Mouse (Mus musculus): ENCODE measurements around the gene Rexo1. TPM values are rescaled to one million over a fixed set of nuclear protein-coding genes. Genes with fewer than 3 reads are reported as not detected.
"Not testable (repeated sequence)": the region's sequence is repeated elsewhere in the genome, so short reads cannot be mapped to it uniquely, and the experiment has no call there.

Rexo1 gene
- 25.8 and 27.1 TPM in 2 replicates for polyA plus RNA-seq (2015; fragmentation: Nextera tagmentation; extraction: Ambion mirVana)

DNA sequence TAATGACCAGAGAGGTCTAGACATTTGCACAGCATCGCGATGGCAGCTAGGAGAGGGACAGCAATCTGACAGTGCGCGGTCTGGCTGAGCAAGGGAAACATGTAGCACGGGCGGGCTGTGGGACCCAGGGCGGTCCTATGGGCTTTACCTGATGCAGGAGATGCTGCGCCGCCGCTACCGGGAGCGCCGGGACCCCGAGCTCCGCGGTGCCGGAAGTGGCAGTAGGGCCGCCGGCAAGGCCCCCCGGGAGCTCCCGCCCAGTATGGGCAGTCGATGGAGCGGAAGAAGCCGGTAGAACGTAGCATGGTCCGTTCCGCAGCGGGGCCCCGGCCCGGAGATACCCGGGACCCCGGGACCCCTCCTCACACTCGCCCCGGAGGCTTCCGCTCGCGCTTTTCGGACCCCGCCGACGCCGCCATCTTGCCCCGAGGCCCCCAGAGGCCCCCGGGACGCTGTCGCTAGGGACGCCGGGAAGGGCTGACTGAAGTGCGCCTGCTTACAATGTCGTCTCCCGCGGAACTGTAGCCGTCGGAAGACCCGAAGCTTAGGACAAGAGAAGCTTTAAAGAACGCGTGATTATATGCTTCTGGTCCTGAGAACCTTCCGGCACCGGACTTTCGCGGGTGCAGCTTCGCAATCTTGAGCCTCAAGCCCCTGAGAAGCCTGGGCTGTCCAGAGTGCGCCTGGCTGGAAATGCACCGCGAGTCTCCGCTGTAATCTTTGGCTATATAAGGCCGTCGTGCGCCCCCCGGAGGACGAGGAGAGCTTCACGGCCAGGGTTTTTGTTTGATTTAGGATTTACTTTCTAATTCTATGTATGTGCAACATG, at the start of gene Rexo1:
Rexo1 (minus strand) TSS at position 445 of the 829 bp plus-strand sequence.
- under 1% methylated on average over 72 of the region's 72 CpGs for WGBS
- Histone ChIP-seq H3K4me3 (replicated peaks) (peak within 1 kb of the TSS; percentile 99), H3K9me3 (replicated peaks) (no peaks in the 10 kb centered on the region), H3K4me1 (peaks cover 52% of the 10 kb centered on the region), H3K4me2 (replicated peaks) (peak within 1 kb of the TSS; percentile 81), H3K27me3 (no peaks in the 10 kb centered on the region), H3K36me3 (0 out of 2 replicates have a peak, but pooled peaks cover 4% of the 10 kb centered on the region), H3K27ac (replicated peaks) (peak within 1 kb of the TSS; percentile 95), H3K9ac (peak within 1 kb of the TSS; percentile 99)
- ATAC-seq (ENCODE audit: insufficient number of reproducible peaks, low FRiP score, low TSS enrichment, low read depth), result peak; percentile 90

DNA sequence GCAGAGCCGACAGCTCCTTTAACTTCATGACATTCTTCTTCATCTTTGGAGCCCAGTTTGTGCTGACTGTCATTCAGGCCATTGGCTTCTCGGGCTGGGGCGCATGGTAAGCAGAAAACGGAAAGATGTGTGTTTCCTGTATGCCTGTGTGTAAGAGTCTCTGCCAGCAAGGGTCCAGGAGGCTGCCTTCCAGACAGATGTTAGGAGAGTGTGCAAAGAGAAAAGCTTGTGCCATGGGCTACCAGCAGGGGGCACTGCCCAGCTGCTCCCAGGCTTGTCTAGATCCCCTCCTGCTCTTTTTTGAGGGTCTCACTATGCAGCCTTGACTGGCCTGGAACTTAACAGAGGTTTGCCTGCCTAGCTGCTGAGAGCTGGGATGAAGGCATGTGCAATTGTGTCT, 49.7 kb upstream of the Rexo1 start:
- Histone ChIP-seq H3K36me3 (peaks cover 93% of the 10 kb centered on the region), H3K9me3 (replicated peaks) (no peaks in the 10 kb centered on the region), H3K4me3 (replicated peaks) (no peak overlapping the region), H3K4me1 (0 out of 2 replicates have a peak, but pooled peaks cover 7% of the 10 kb centered on the region), H3K27ac (replicated peaks) (no peak overlapping the region), H3K27me3 (no peaks in the 10 kb centered on the region), H3K9ac (no peak overlapping the region), H3K4me2 (replicated peaks) (no peak overlapping the region)
- ATAC-seq (ENCODE audit: insufficient number of reproducible peaks, low FRiP score, low TSS enrichment, low read depth), result 0 out of 2 replicates have a peak, but pooled peaks have one; percentile 9
- WGBS, result 59% methylated on average over 4 of the region's 4 CpGs

DNA sequence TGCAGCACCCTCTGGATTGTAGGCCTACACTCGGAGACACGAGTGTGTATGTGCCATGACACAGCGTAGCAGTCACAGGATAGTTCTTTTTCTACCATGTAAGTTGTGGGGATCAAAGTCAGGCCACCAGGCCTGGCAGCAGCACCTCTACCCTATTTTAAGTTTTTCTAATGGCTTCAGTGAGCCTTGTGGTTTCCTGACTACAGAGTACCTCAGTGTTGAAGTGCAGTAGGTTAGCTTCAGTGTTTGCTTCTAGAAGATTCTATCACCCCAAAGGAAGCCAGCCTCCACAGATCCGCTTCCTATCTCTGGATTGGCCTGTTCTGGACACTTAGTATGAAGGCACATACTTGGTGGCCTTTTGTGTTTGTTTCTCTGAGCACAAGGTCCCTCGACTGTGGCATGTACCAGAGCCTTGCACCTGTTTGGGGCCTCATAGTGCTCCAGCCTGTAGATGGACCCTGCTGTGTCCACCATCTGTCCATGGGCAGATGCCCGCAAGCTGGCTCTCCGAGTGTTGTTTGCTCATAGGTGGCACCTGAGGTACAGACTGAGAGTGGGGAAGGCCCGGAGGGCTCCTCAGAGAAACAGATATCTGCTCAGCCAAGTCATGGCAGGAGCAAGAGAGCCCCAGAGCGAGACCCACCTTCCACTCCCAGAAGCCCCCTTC, 48.9 kb upstream of the Rexo1 start:
- 0 out of 2 replicates have a peak, but pooled peaks cover 8% of the 10 kb centered on the region for H3K4me1 ChIP-seq
- peaks cover 88% of the 10 kb centered on the region for H3K36me3 ChIP-seq
- no peak for ATAC-seq (ENCODE audit: insufficient number of reproducible peaks, low FRiP score, low TSS enrichment, low read depth)
- H3K4me3 ChIP-seq (replicated peaks), result no peak overlapping the region
- H3K27ac ChIP-seq (replicated peaks), result no peak overlapping the region
- H3K4me2 ChIP-seq (replicated peaks), result no peak overlapping the region
- 88% methylated on average over 9 of the region's 9 CpGs for WGBS
- no peak overlapping the region for H3K9ac ChIP-seq
- no peaks in the 10 kb centered on the region for H3K9me3 ChIP-seq (replicated peaks)
- no peaks in the 10 kb centered on the region for H3K27me3 ChIP-seq

DNA sequence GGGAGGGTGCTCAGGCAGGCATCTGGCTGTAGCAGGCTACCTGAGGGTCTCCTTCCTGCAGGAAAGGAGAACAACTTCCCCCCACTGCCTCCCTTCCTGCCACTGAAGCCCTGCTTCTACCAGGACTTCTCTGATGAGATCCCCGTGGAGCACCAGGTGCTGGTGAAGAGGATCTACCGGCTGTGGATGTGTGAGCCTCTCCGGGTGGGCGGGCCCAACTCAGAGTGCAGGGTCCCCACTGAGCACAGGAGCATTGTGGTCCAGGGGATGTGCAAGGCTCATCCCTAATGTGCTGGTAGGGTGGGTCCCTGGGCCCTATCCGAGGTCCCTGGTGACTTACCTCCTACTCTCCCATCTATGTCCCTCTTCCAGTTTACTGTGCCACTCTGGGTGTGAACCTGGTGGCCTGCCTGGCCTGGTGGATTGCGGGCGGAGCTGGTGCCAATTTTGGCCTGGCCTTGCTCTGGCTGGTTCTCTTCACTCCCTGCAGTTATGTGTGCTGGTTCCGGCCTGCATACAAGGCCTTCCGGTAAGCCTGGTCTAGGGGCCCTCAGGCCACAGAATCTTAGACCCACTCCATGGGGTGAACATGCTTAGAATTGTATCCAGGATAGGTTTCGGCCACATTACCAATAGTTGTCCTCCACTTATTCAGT, 48.0 kb upstream of the Rexo1 start:
- H3K4me1 ChIP-seq, result peaks cover 11% of the 10 kb centered on the region
- peaks cover 79% of the 10 kb centered on the region for H3K36me3 ChIP-seq
- no peak overlapping the region for H3K9ac ChIP-seq
- H3K4me3 ChIP-seq (replicated peaks), result no peak overlapping the region
- 89% methylated on average over 10 of the region's 10 CpGs for WGBS
- no peak overlapping the region for H3K27ac ChIP-seq (replicated peaks)
- no peaks in the 10 kb centered on the region for H3K27me3 ChIP-seq
- no peak overlapping the region for H3K4me2 ChIP-seq (replicated peaks)
- no peak for ATAC-seq (ENCODE audit: insufficient number of reproducible peaks, low FRiP score, low TSS enrichment, low read depth)
- H3K9me3 ChIP-seq (replicated peaks), result no peaks in the 10 kb centered on the region

DNA sequence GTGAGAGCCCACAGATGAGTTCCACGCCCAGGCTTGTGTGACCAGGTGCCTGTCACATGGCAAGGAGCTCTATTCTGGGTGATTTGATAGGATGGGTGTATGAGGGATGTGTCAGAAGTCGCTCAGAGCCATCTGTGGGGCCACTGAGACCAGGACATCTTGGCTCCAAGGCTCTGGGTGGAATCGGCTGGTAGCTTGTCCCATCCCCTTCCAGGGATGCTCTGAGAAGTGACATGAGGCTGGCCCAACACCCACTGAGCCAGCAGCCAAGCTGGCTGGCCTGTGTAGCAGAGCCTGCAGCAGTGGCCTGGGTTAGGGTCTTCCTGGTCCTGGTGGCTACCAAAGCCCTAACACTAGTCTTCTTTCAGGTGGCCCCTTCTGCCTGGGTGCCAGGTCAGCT, 47.1 kb upstream of the Rexo1 start:
- H3K27me3 ChIP-seq, result no peaks in the 10 kb centered on the region
- no peaks in the 10 kb centered on the region for H3K9me3 ChIP-seq (replicated peaks)
- H3K4me3 ChIP-seq (replicated peaks), result no peak overlapping the region
- H3K4me2 ChIP-seq (replicated peaks), result no peak overlapping the region
- H3K27ac ChIP-seq (replicated peaks), result no peak overlapping the region
- no peak overlapping the region for H3K9ac ChIP-seq
- peaks cover 21% of the 10 kb centered on the region for H3K4me1 ChIP-seq
- H3K36me3 ChIP-seq, result peaks cover 70% of the 10 kb centered on the region
- ATAC-seq (ENCODE audit: insufficient number of reproducible peaks, low FRiP score, low TSS enrichment, low read depth), result no peak
- 86% methylated on average over 3 of the region's 3 CpGs for WGBS

DNA sequence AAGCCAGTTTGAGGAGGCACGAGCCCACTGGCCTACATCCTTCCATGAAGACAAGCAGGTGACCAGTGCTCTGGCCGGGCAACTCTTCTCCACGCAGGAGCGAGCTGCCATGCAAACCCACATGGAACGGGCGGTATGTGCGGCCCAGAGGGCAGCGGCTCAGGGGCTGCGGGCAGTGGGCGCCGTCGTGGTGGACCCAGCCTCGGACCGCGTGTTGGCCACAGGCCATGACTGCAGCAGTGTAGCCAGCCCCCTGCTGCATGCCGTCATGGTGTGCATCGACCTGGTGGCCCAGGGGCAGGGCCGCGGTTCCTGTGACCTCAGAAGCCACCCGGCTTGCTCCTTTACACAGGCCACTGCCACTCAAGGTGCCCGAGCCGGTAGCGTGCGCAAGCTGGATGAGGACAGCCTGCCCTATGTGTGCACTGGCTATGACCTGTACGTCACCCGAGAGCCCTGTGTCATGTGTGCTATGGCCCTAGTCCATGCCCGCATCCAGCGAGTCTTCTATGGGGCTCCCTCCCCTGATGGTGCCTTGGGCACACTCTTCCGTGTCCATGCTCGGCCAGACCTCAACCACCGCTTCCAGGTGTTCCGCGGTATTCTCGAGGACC, 45.5 kb upstream of the Rexo1 start:
- H3K27ac ChIP-seq (replicated peaks), result no peak overlapping the region
- H3K36me3 ChIP-seq, result peaks cover 57% of the 10 kb centered on the region
- ATAC-seq (ENCODE audit: insufficient number of reproducible peaks, low FRiP score, low TSS enrichment, low read depth), result no peak
- peaks cover 28% of the 10 kb centered on the region for H3K4me1 ChIP-seq
- H3K9ac ChIP-seq, result no peak overlapping the region
- 93% methylated on average over 34 of the region's 34 CpGs for WGBS
- no peaks in the 10 kb centered on the region for H3K27me3 ChIP-seq
- no peaks in the 10 kb centered on the region for H3K9me3 ChIP-seq (replicated peaks)
- no peak overlapping the region for H3K4me3 ChIP-seq (replicated peaks)
- no peak overlapping the region for H3K4me2 ChIP-seq (replicated peaks)

DNA sequence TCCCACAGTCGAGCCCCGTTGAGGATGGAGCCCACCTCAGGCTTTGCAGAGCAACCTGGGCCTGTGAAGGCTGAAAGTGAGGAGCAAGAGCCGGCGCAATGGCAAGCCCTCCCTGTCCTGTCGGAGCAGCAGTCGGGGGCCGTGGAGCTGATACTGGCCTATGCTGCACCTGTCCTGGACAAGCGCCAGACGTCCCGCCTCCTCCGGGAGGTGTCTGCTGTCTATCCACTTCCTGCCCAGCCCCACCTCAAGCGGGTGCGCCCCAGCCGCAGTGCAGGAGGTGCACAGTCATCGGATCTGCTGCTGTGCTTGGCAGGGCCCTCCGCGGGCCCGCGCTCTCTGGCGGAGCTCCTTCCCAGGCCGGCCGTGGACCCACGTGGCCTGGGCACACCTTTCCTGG, 44.9 kb upstream of the Rexo1 start:
- no peaks in the 10 kb centered on the region for H3K9me3 ChIP-seq (replicated peaks)
- no peak overlapping the region for H3K4me3 ChIP-seq (replicated peaks)
- peaks cover 52% of the 10 kb centered on the region for H3K36me3 ChIP-seq
- WGBS, result 87% methylated on average over 23 of the region's 23 CpGs
- H3K4me2 ChIP-seq (replicated peaks), result no peak overlapping the region
- no peaks in the 10 kb centered on the region for H3K27me3 ChIP-seq
- peaks cover 28% of the 10 kb centered on the region for H3K4me1 ChIP-seq
- no peak for ATAC-seq (ENCODE audit: insufficient number of reproducible peaks, low FRiP score, low TSS enrichment, low read depth)
- H3K9ac ChIP-seq, result no peak overlapping the region
- H3K27ac ChIP-seq (replicated peaks), result no peak overlapping the region; the same call in 1 of the 2 replicates

DNA sequence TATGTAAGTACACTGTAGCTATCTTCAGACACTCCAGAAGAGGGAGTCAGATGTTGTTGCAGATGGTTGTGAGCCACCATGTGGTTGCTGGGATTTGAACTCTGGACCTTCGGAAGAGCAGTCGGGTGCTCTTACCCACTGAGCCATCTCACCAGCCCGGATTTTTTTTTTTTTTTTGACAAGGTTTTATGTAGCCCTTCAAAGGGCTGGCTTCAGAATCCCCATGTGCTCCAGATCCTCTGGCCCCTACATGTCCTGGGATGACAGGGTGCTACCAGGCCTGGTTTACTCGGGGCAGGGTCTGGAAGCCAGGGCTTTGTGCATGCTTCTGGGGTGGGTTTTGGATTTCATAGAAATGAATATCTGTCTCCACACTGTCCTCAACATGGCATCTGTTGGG, 44.4 kb upstream of the Rexo1 start, which contains the start of gene Gm49322:
Gm49322 (plus strand) TSS at position 301 of the 400 bp plus-strand sequence.
- H3K9me3 ChIP-seq (replicated peaks); ATAC-seq (ENCODE audit: insufficient number of reproducible peaks, low FRiP score, low TSS enrichment, low read depth); H3K27ac ChIP-seq (replicated peaks); H3K9ac ChIP-seq; H3K4me3 ChIP-seq (replicated peaks); H3K4me2 ChIP-seq (replicated peaks); H3K27me3 ChIP-seq: not testable (repeated sequence)
- 78% methylated on average over 4 of the region's 4 CpGs for WGBS
- peaks cover 28% of the 10 kb centered on the region for H3K4me1 ChIP-seq
- peaks cover 49% of the 10 kb centered on the region for H3K36me3 ChIP-seq

DNA sequence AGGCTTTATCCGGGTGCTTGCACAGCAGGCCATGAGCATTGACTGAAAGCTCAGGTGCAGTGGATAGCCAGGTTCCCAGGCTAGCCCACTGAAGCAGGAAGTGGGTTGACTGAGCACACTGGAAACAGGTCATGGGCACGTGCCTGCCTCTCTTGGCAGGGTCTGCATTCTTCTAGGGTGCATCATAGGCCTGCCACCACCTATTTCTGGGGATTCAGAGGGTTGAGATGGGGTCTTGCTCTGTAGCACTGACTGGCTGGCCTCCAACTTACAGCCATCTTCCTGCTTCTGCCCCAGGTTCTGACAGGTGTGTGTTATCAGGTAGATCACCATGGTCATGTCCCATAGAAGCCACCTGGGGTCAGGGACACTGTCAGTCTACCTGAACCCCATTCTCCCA, 43.6 kb upstream of the Rexo1 start:
- Histone ChIP-seq H3K4me3 (replicated peaks) (no peak overlapping the region), H3K9me3 (replicated peaks) (no peaks in the 10 kb centered on the region), H3K4me1 (peaks cover 28% of the 10 kb centered on the region), H3K27ac (replicated peaks) (no peak overlapping the region), H3K36me3 (peaks cover 42% of the 10 kb centered on the region), H3K9ac (no peak overlapping the region), H3K27me3 (no peaks in the 10 kb centered on the region), H3K4me2 (replicated peaks) (no peak overlapping the region)
- 87% methylated on average over 2 of the region's 2 CpGs for WGBS
- no peak for ATAC-seq (ENCODE audit: insufficient number of reproducible peaks, low FRiP score, low TSS enrichment, low read depth)

DNA sequence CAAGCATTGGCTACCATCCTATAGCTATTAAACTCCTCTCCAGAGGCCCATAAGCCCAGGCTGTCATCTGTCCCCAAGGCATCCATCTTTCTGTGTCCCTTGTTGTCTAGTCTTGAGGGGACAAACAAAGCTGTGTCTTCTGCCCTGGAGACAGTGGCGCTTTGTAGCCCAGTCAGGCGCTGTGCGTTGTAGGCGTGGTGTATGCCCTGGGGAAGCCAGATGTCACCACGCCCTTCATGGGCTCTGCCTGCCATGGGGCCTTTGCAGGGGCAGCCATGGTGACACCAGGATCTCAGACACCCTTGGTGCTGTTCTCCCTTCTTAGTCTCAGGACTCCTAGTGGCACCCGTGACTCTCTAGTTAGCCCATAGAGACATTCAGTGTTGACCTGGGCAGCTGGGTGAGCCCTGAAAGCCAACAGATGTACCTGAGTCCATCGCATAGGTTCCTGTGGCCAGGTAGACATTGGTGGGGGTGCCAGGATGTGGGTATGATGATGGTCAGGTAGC, 42.7 kb upstream of the Rexo1 start:
- Histone ChIP-seq H3K4me3 (replicated peaks) (peak overlapping the region; percentile 88), H3K27ac (replicated peaks) (no peak overlapping the region), H3K27me3 (no peaks in the 10 kb centered on the region), H3K36me3 (peaks cover 33% of the 10 kb centered on the region), H3K4me1 (peaks cover 28% of the 10 kb centered on the region), H3K9ac (peak overlapping the region; percentile 53; the same call in 1 of the 2 replicates), H3K4me2 (replicated peaks) (peak overlapping the region; percentile 76), H3K9me3 (replicated peaks) (no peaks in the 10 kb centered on the region)
- ATAC-seq (ENCODE audit: insufficient number of reproducible peaks, low FRiP score, low TSS enrichment, low read depth), result no peak
- WGBS, result 76% methylated on average over 7 of the region's 7 CpGs

Data from embryonic facial prominence, embryonic 15.5 days (tissue).